Mouse (Mus musculus): ENCODE measurements around the gene Prr5l. TPM values are rescaled to one million over a fixed set of nuclear protein-coding genes. Genes with fewer than 3 reads are reported as not detected.

Prr5l gene
- polyA plus RNA-seq, 1 experiment from 2014 or later, result 5.6 TPM

DNA sequence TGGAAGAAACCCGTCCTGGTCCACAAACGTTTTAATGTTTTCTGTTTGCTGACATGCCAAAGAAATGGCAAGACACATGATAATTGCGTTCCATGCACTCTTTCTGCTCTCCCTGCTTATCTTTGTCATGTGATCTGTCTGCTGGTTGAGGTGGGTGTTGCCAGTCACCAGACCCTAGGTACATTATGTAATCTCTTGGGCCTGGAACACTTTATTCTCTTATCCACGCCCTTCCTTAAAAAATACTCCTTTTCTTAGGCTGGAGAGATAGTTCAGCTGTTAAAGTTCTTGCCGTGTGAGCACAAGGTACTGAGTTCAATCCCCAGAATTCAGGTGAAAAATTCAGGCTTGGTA lies 68.6 kb downstream of the Prr5l start:
- Histone ChIP-seq H3K9ac (no peak overlapping the region), H3K4me1 (replicated peaks) (0 out of 2 replicates have a peak, but pooled peaks cover 3% of the 10 kb centered on the region), H3K9me3 (no peaks in the 10 kb centered on the region), H3K27me3 (no peaks in the 10 kb centered on the region), H3K36me3 (no peaks in the 10 kb centered on the region), H3K4me2 (no peak overlapping the region), H3K4me3 (no peak overlapping the region), H3K27ac (replicated peaks) (no peak overlapping the region)
- 83% methylated on average over 5 of the region's 5 CpGs for WGBS
- no peak for ATAC-seq (ENCODE audit: low read depth)

DNA sequence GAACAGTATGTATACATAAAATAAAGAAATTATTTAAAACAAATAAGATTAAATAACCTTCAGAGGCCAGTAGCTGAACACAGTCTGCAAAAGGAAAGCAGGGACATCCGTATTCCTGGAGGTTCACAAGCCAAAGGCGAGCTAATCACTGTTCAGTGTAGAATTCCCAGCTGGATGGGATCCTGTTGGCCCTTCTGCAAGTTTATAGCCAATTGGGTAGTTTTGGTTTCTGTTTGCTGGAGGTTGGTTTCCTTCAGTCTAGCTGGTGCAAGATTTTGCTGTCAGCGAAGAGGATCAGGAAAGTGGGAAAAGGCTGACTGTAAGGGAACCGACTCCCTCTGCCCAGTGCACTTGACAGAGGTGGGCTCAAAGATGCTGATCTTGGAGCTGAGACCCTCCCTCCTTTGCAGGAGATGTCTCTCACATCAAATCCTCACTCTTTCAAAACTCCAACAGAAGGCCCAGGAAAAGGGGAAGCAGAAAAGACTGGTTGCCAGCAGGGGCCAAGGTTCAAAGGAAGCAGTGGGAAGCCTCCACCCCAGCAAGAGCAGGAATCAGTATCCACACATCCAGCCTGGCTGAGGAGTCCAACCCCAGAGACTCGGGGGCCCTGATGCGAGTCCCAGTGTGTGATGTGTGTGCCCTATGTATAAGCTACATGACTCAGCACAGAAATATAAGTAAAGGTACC lies 69.1 kb downstream of the Prr5l start:
- Histone ChIP-seq H3K4me3 (no peak overlapping the region), H3K9ac (no peak overlapping the region), H3K4me2 (no peak overlapping the region), H3K36me3 (no peaks in the 10 kb centered on the region), H3K27me3 (no peaks in the 10 kb centered on the region), H3K9me3 (no peaks in the 10 kb centered on the region), H3K4me1 (replicated peaks) (0 out of 2 replicates have a peak, but pooled peaks cover 3% of the 10 kb centered on the region), H3K27ac (replicated peaks) (no peak overlapping the region)
- no peak for ATAC-seq (ENCODE audit: low read depth)
- WGBS, result 64% methylated on average over 6 of the region's 6 CpGs

GRCm38 (mm10) chr2:101811925-101812324 lies 70.9 kb downstream of the Prr5l start:
- no peak overlapping the region for H3K4me3 ChIP-seq
- no peaks in the 10 kb centered on the region for H3K36me3 ChIP-seq
- WGBS, result 94% methylated on average over 3 of the region's 3 CpGs
- H3K9ac ChIP-seq, result no peak overlapping the region
- no peak for ATAC-seq (ENCODE audit: low read depth)
- 0 out of 2 replicates have a peak, but pooled peaks cover 3% of the 10 kb centered on the region for H3K4me1 ChIP-seq (replicated peaks)
- H3K27me3 ChIP-seq, result no peaks in the 10 kb centered on the region
- H3K4me2 ChIP-seq, result no peak overlapping the region
- no peak overlapping the region for H3K27ac ChIP-seq (replicated peaks)
- no peaks in the 10 kb centered on the region for H3K9me3 ChIP-seq

GRCm38 (mm10) chr2:101810774-101811173 lies 72.1 kb downstream of the Prr5l start:
- WGBS, result 64% methylated on average over 8 of the region's 8 CpGs
- ATAC-seq (ENCODE audit: low read depth), result no peak

DNA sequence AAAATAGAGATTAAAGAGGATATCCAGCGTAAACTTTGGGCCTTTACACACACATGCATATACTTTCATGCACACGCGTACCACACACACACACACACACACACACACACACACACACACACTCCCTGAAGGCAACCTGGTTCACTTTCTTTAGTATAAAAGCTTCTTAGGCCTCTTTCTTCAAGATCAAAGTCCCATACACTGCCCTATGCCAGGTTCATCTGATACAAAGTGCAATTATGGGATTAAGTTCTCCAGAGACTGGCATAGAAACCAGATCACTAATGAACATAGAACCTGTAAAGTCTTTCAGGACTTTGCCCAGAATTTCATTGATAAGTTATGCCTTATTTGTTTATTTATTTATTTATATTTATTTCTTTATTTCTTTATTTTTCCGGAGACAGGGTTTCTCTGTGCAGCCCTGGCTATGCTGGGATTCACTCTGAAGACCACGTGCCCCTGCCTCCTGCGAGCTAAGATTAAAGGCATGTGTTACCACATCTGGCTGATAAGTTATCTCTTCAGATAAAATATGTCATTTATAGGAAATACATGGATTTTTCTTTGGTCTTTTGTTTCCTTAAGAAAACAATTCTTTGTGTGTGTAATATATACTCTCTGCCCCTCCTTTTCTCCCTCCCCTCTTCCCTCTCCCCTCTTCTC lies 73.1 kb downstream of the Prr5l start:
- WGBS, result 87% methylated on average over 6 of the region's 6 CpGs
- no peak overlapping the region for H3K4me3 ChIP-seq
- no peak for ATAC-seq (ENCODE audit: low read depth)

More at GRCm38 (mm10) chr2:101810774-101811173, 72.1 kb downstream of the Prr5l start:
- H3K4me2 ChIP-seq, result no peak overlapping the region
- no peak overlapping the region for H3K4me3 ChIP-seq
- no peak overlapping the region for H3K27ac ChIP-seq (replicated peaks)
- no peak overlapping the region for H3K9ac ChIP-seq
- H3K4me1 ChIP-seq (replicated peaks), result 0 out of 2 replicates have a peak, but pooled peaks cover 3% of the 10 kb centered on the region
- H3K36me3 ChIP-seq, result no peaks in the 10 kb centered on the region
- no peaks in the 10 kb centered on the region for H3K9me3 ChIP-seq
- no peaks in the 10 kb centered on the region for H3K27me3 ChIP-seq

DNA sequence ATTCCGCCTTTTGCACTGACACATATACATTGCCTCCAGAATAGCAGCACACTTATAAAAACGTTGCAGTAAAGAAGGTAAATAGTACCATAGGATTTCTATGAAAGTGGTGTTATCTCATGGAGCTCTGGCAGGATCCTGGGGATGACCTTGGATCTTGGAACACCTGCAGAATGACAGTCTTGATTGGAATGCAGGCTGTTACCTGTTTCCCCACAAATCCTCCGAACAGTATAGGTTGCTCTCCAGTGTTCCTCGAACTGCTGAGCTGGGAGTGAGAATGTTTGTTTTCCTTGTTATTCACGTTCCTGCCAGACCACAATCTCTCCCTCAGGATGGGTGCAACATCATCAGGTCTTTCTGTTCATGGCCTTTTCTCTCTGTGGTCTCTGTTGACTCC lies 75.1 kb downstream of the Prr5l start:
- WGBS, result 78% methylated on average over 5 of the region's 5 CpGs
- Histone ChIP-seq H3K9ac (no peak overlapping the region), H3K27me3 (no peaks in the 10 kb centered on the region), H3K4me2 (no peak overlapping the region), H3K27ac (replicated peaks) (no peak overlapping the region), H3K4me1 (replicated peaks) (0 out of 2 replicates have a peak, but pooled peaks cover 3% of the 10 kb centered on the region), H3K4me3 (no peak overlapping the region), H3K9me3 (no peaks in the 10 kb centered on the region), H3K36me3 (no peaks in the 10 kb centered on the region)
- no peak for ATAC-seq (ENCODE audit: low read depth)

More for the DNA sequence above, 73.1 kb downstream of the Prr5l start:
- Histone ChIP-seq H3K9ac (no peak overlapping the region), H3K27ac (replicated peaks) (no peak overlapping the region), H3K36me3 (no peaks in the 10 kb centered on the region), H3K27me3 (no peaks in the 10 kb centered on the region), H3K4me2 (no peak overlapping the region), H3K4me1 (replicated peaks) (0 out of 2 replicates have a peak, but pooled peaks cover 3% of the 10 kb centered on the region), H3K9me3 (no peaks in the 10 kb centered on the region)

DNA sequence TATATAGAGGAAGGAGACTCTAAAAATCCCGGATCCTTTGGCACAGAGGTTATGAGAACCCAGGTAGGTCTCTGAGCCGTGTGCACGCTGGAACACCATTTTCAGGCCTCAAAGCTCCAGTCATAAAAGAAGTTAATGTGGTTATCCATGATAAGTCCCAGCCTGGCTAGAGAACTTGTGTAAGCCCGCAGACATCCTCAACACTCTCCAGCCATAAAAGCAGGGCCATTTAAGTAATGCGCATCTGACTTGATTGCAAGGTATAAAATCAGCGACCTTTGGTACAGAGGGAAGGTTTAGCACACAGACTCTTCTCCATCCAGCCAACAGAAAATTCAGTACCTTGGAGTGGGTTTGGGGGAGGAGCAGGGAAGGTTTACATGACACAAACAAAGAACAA lies 80.6 kb downstream of the Prr5l start:
- ATAC-seq (ENCODE audit: low read depth), result no peak
- H3K27me3 ChIP-seq, result peaks cover 12% of the 10 kb centered on the region
- H3K4me2 ChIP-seq, result no peak overlapping the region
- H3K9me3 ChIP-seq, result no peaks in the 10 kb centered on the region
- no peak overlapping the region for H3K27ac ChIP-seq (replicated peaks)
- no peak overlapping the region for H3K9ac ChIP-seq
- 89% methylated on average over 6 of the region's 6 CpGs for WGBS
- H3K4me1 ChIP-seq (replicated peaks), result peaks cover 9% of the 10 kb centered on the region
- no peak overlapping the region for H3K4me3 ChIP-seq
- H3K36me3 ChIP-seq, result no peaks in the 10 kb centered on the region

DNA sequence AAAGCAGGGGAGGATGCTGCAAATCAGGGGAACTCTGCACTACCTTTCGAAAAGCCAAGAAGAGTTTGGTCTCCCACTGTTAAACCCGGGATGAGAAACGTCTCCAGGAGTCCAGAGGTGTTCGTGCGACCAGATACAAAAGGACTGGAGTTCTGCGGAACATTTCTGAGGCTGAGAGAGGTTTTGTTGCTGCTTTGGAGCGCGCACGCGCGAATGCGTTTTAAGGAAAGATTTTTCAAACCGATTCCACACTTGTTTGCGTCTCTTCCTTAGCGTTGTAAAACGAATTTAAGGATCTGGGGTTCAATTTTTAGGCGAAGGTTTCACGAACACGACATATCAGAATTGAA lies 85.0 kb downstream of the Prr5l start:
- ATAC-seq (ENCODE audit: low read depth), result no peak
- Histone ChIP-seq H3K4me1 (replicated peaks) (peaks cover 25% of the 10 kb centered on the region), H3K9ac (peak overlapping the region; percentile 61), H3K36me3 (no peaks in the 10 kb centered on the region), H3K4me3 (peak overlapping the region; percentile 45), H3K27me3 (peaks cover 35% of the 10 kb centered on the region), H3K27ac (replicated peaks) (peak overlapping the region; percentile 49), H3K4me2 (peak overlapping the region; percentile 73), H3K9me3 (no peaks in the 10 kb centered on the region)
- WGBS, result 1% methylated on average over 19 of the region's 19 CpGs

DNA sequence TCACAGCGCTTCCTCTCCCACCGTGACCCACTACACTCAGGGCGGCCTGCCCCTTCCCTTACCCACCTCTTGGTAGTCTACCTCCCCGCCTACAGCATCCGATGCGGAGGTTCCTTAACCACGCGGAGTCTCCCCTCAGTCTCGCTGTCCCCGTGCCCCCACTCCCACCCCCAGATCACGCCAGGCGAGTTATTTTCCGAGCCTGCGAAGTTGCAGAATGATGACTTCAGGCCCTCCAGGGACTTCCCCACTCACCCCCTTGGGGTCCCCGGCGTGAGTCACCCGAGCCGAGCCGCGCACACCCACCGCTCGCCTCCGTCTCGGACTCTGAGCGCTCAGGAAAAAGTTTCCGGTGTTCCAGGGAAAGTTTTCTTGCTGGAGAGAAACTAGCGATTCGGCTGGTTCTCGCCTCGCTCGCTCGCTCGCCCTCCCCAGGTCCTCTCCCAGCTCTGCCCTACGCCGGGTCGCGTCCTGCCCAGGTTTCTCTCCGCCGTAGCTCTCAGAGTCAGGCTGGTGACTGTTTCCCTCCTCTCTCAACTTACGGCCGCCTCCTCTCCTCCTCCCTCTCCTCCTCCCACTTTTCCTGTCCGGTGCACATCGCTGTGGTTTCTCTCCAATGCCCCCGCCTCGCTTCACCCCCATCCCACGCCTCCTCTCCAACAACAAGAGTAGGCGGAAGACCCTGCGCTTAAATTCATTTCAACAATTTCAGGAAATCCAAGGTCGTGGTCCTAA lies 85.5 kb downstream of the Prr5l start:
- WGBS, result under 1% methylated on average over 49 of the region's 49 CpGs
- Histone ChIP-seq H3K4me2 (peak overlapping the region; percentile 73), H3K27me3 (peaks cover 35% of the 10 kb centered on the region), H3K9me3 (no peaks in the 10 kb centered on the region), H3K4me3 (peak overlapping the region; percentile 45), H3K27ac (replicated peaks) (peak overlapping the region; percentile 49), H3K9ac (peak overlapping the region; percentile 61), H3K4me1 (replicated peaks) (peaks cover 25% of the 10 kb centered on the region), H3K36me3 (no peaks in the 10 kb centered on the region)
- ATAC-seq (ENCODE audit: low read depth), result peak; percentile 57

- Histone ChIP-seq H3K36me3 (no peaks in the 10 kb centered on the region), H3K9me3 (no peaks in the 10 kb centered on the region), H3K4me3 (peak overlapping the region; percentile 45), H3K27ac (replicated peaks) (no peak overlapping the region), H3K4me2 (peak overlapping the region; percentile 73), H3K4me1 (replicated peaks) (peaks cover 25% of the 10 kb centered on the region), H3K9ac (peak overlapping the region; percentile 55; the same call in 1 of the 2 replicates), H3K27me3 (peaks cover 35% of the 10 kb centered on the region)
- 1% methylated on average over 49 of the region's 55 CpGs for WGBS
- peak; percentile 72 for ATAC-seq (ENCODE audit: low read depth)
These were observed 86.3 kb downstream of the Prr5l start for GRCm38 (mm10) chr2:101796287-101797115.

DNA sequence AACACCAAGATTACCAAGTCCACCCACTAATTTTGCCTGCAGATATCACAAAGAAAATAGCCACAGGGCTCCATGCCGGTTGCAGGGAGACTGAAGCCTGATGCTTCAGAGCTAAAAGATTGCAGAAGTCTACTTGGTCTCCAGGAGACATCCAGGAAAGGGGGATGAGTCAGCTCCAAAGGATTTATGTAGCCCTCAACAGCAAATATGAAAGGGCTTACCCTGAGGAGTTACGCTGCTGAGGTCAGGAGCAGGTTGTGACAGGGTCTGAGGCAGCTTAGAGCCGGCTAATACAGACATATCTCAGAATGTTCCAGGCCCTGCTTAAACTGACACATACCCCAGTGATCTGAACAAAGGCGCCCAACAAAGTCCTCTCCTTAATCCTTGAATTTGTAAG lies 90.7 kb downstream of the Prr5l start:
- Histone ChIP-seq H3K27ac (replicated peaks) (no peak overlapping the region), H3K9ac (no peak overlapping the region)

More for the DNA sequence above, 90.7 kb downstream of the Prr5l start:
- no peak for ATAC-seq (ENCODE audit: low read depth)
- Histone ChIP-seq H3K4me3 (no peak overlapping the region), H3K36me3 (no peaks in the 10 kb centered on the region), H3K4me1 (replicated peaks) (peaks cover 15% of the 10 kb centered on the region), H3K9me3 (no peaks in the 10 kb centered on the region), H3K4me2 (no peak overlapping the region), H3K27me3 (peaks cover 22% of the 10 kb centered on the region)
- 83% methylated on average over 4 of the region's 4 CpGs for WGBS
